ENCODE assay signal across 27 mouse cellular contexts in genomic region chr1:120510311-120510710, GRCm38 (mm10). TPM values are rescaled to one million over a fixed set of nuclear protein-coding genes. Genes with fewer than 3 reads are reported as not detected.
DNase-seq lines count a peak whose midpoint lies in the region; ATAC-seq and TF ChIP-seq lines count a peak whose summit lies in the region.
"Had no signal": no experiment of that assay in that cellular context is flagged by ENCODE, and none has a peak within 500 bp of the region (broad histone marks: within the 10 kb centered on the region; RNA-seq: fewer than 3 reads in every experiment).

No protein-coding gene starts in this region.

- no peak overlapping the region for H3K4me2 ChIP-seq in CH12.LX (ENCODE audit: insufficient read depth, low read depth, poor library complexity, severe bottlenecking)

- H3K4me3 ChIP-seq in CH12.LX (replicated peaks in 1 of 3; ENCODE audit: low read depth in 2 of 3, low read length in 2 of 3, poor library complexity in 1 of 3): no peak overlapping the region
- no peak overlapping the region for H3K4me3 ChIP-seq in embryonic facial prominence, embryonic 10.5 days

- ATAC-seq in common myeloid progenitor, adult 5-6 weeks (replicated peaks; ENCODE audit: low read depth, poor library complexity, severe bottlenecking): peak; percentile 42; the same call in 1 of the 2 replicates
- peak; percentile 50 for ATAC-seq in granulocyte monocyte progenitor cell, adult 5-6 weeks (replicated peaks; ENCODE audit: poor library complexity, severe bottlenecking)
- ATAC-seq in megakaryocyte progenitor cell, adult 5-6 weeks (replicated peaks; ENCODE audit: poor library complexity): peak; percentile 52
- ATAC-seq: activated CD4-positive, CD25-positive, alpha-beta regulatory T cell, adult 4 months; CD4-positive, CD25-positive, alpha-beta regulatory T cell, adult 4 months; Patski had no signal

- no peak overlapping the region for H3K27ac ChIP-seq in CH12.LX (ENCODE audit: insufficient read depth, low read depth)
- H3K27ac ChIP-seq in embryonic facial prominence, embryonic 10.5 days (replicated peaks): no peak overlapping the region

- TF ChIP-seq CTCF in CH12.LX (conservative IDR thresholded peaks at IDR 0.05 in 1 of 2, IDR thresholded peaks at IDR 0.05 in 1 of 2; ENCODE audit: low read depth in 2 of 2, low read length in 2 of 2): no peak

- no peak for TF ChIP-seq POLR2A in CH12.LX (IDR thresholded peaks at IDR 0.05; ENCODE audit: low read depth, low read length)

- H3K9me3 ChIP-seq in CH12.LX (replicated peaks; ENCODE audit: low read length): no peaks in the 10 kb centered on the region
- no peaks in the 10 kb centered on the region for H3K9me3 ChIP-seq in embryonic facial prominence, embryonic 10.5 days

- no peak for TF ChIP-seq EP300 in CH12.LX (IDR thresholded peaks at IDR 0.05; ENCODE audit: low read length)

- H3K27me3 ChIP-seq in CH12.LX (replicated peaks): no peaks in the 10 kb centered on the region
- H3K27me3 ChIP-seq in embryonic facial prominence, embryonic 10.5 days (replicated peaks; ENCODE audit: low read depth, poor library complexity, severe bottlenecking): no peaks in the 10 kb centered on the region
- H3K27me3 ChIP-seq: Patski had no signal

- WGBS in embryonic facial prominence, embryonic 10.5 days: 71% methylated on average over 3 of the region's 3 CpGs

- H3K79me2 ChIP-seq in CH12.LX (replicated peaks; ENCODE audit: control insufficient read depth, extremely low read depth, insufficient read depth, poor library complexity, severe bottlenecking): no peaks in the 10 kb centered on the region

- no peak overlapping the region for H3K9ac ChIP-seq in CH12.LX (ENCODE audit: insufficient read depth, low read depth)

- peaks cover 7 to 48% of the 10 kb centered on the region in 2 experiments for H3K4me1 ChIP-seq in CH12.LX (ENCODE audit: control insufficient read depth in 1 of 2, insufficient read depth in 2 of 2)
- no peaks in the 10 kb centered on the region for H3K4me1 ChIP-seq in embryonic facial prominence, embryonic 10.5 days

- no peaks in the 10 kb centered on the region for H3K36me3 ChIP-seq in CH12.LX (replicated peaks in 1 of 2; ENCODE audit: control insufficient read depth in 1 of 2, insufficient read depth in 1 of 2, low read length in 1 of 2)
- no peaks in the 10 kb centered on the region for H3K36me3 ChIP-seq in embryonic facial prominence, embryonic 10.5 days (replicated peaks)
- H3K36me3 ChIP-seq: G1E had no signal

- no peak for TF ChIP-seq RAD21 in CH12.LX (IDR thresholded peaks at IDR 0.05; ENCODE audit: low read depth, low read length)

- dilution Hi-C loops in CH12.LX (cut with MboI; ENCODE audit: extremely low pct_ligation_motif_present, extremely low pct_unique_long_range_greater_than_20kb, low sequenced_read_pairs): no loop called here

- in situ Hi-C loops in CH12.LX (cut with MboI; ENCODE audit: low pct_ligation_motif_present, low pct_unique_long_range_greater_than_20kb, low sequenced_read_pairs): no loop called here

- no peak for DNase-seq in CH12.LX (ENCODE audit: extremely low read depth)
- no peak for DNase-seq in T-cell, adult 2 months (ENCODE audit: low spot score)
- DNase-seq in embryonic facial prominence, embryonic 10.5 days (ENCODE audit: low spot score): no peak
- no peak for DNase-seq in gastrocnemius, postnatal 25 days
- DNase-seq in embryo, embryonic 11 days: no peak
- DNase-seq: adrenal gland, adult 2 months; adrenal gland, adult 8-10 months; adrenal gland, postnatal 10 days; adrenal gland, postnatal 14 days; adrenal gland, postnatal 25 days; adrenal gland, postnatal 36 days; B cell, adult 2 months; cerebellum, adult 11 months; cerebellum, adult 11-12 months; cerebellum, adult 18-20 months; cerebellum, adult 2 months had no signal

TF ChIP-seq in CH12.LX, 34 proteins besides CTCF, POLR2A, EP300 and RAD21:
- TF ChIP-seq UBTF (IDR thresholded peaks at IDR 0.05; ENCODE audit: low read depth, low read length): no peak
- no peak for TF ChIP-seq CHD2 (IDR thresholded peaks at IDR 0.05; ENCODE audit: low read length)
- TF ChIP-seq IRF4 (IDR thresholded peaks at IDR 0.05; ENCODE audit: low read depth, low read length): peak; percentile 61; the same call in 1 of the 2 replicates
- TF ChIP-seq POLR2AphosphoS2 (IDR thresholded peaks at IDR 0.05; ENCODE audit: low read depth, low read length): no peak
- no peak for TF ChIP-seq ZKSCAN1 (IDR thresholded peaks at IDR 0.05; ENCODE audit: borderline replicate concordance, low read depth, low read length)
- no peak for TF ChIP-seq KAT2A (IDR thresholded peaks at IDR 0.05; ENCODE audit: insufficient replicate concordance, low read length)

RNA-seq across cellular contexts. Expression of gene Marco, which starts 5.5 kb away (rescaled TPM):
- total RNA-seq in CH12.LX (2012; rRNA removed): 0.17 and 0.76 TPM in 2 replicates
- total RNA-seq in CH12.LX (2014; rRNA removed): 0.15 and 0.19 TPM in 2 replicates
- polyA plus RNA-seq in CH12.LX (2012; ENCODE audit: insufficient read length, low read depth): 0.59 and 0.79 TPM in 2 replicates
- 0.87 TPM in 1 of 2 replicates, not detected in the other for total RNA-seq in common myeloid progenitor, adult 5-6 weeks (2017)
- total RNA-seq in granulocyte monocyte progenitor cell, adult 5-6 weeks (2014; fragmentation: Nextera tagmentation): not detected in 2 replicates
- total RNA-seq in granulocyte monocyte progenitor cell, adult 5-6 weeks (2017): not detected in 2 replicates
- total RNA-seq in megakaryocyte progenitor cell, adult 5-6 weeks (2015): not detected in 2 replicates
- not detected in 2 replicates for total RNA-seq in megakaryocyte progenitor cell, adult 5-6 weeks (2017)
- not detected in 2 replicates for polyA plus RNA-seq in embryonic facial prominence, embryonic 10.5 days (2016; fragmentation: Nextera tagmentation; extraction: Ambion mirVana)
- total RNA-seq in gastrocnemius, postnatal 25 days (2021): under 1 TPM in 1 of 2 experiments, not detected in 1; 0.13 TPM
- total RNA-seq: adrenal gland, adult 18-20 months; adrenal gland, adult 2 months; adrenal gland, adult 8-10 months; adrenal gland, postnatal 25 days; ES-E14; MEL had no signal
- polyA plus RNA-seq: activated CD4-positive, CD25-positive, alpha-beta regulatory T cell, adult 4 months; adrenal gland, adult 2 months; C2C12; cerebellum, adult 2 months; G1E; Patski had no signal
